Mouse (Mus musculus): ENCODE measurements around the gene Nagk. TPM values are rescaled to one million over a fixed set of nuclear protein-coding genes. Genes with fewer than 3 reads are reported as not detected.

The Nagk gene
- total and polyA plus RNA-seq, 3 experiments: 4.8 to 11.6 (median 9.8) TPM

DNA sequence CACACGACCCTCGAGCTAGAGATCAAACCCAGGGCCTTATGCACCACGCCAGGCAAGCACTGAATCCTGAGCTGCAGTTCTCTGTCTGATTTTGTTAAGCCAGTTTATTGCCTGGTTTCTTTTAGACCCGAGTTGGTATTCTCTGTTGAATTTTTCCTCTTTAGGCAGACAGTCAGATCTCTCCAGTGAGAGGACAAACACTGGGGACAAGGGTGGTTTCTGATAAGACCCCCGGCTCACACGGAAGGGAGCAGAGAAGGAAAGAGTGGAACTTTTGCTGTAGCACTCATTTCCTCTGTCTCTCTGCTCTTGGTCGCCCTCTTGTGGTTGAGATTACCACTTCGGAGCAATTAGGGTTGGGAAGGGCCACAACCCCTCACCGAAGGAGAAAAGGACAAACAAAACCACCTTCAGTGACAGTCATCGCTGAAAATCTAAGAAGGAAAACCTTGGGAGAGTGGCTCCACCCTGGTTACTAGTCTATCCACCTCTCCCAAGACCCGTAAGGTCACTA lies 44.6 kb upstream of the Nagk start:
- Histone ChIP-seq H3K4me1 (ENCODE audit: control insufficient read depth in 1 of 2, insufficient read depth in 2 of 2) (peaks cover 8 to 17% of the 10 kb centered on the region in 2 experiments; a peak in 3 of 4 replicates), H3K4me2 (ENCODE audit: insufficient read depth, low read depth, poor library complexity, severe bottlenecking) (0 out of 2 replicates have a peak overlapping the region, but pooled peaks have one; percentile 17), H3K36me3 (replicated peaks in 1 of 2; ENCODE audit: control insufficient read depth in 1 of 2, insufficient read depth in 1 of 2, low read length in 1 of 2) (no peaks in the 10 kb centered on the region), H3K9ac (ENCODE audit: insufficient read depth, low read depth) (no peak overlapping the region), H3K4me3 (replicated peaks in 1 of 3; ENCODE audit: low read depth in 2 of 3, low read length in 2 of 3, poor library complexity in 1 of 3) (no peak overlapping the region), H3K27me3 (replicated peaks) (peaks cover 62% of the 10 kb centered on the region), H3K27ac (ENCODE audit: insufficient read depth, low read depth) (no peak overlapping the region), H3K79me2 (replicated peaks; ENCODE audit: control insufficient read depth, extremely low read depth, insufficient read depth, poor library complexity, severe bottlenecking) (no peaks in the 10 kb centered on the region), H3K9me3 (replicated peaks; ENCODE audit: low read length) (no peaks in the 10 kb centered on the region)
- peak; percentile 72 for TF ChIP-seq SMC3 (IDR thresholded peaks at IDR 0.05; ENCODE audit: low read depth, low read length)
- TF ChIP-seq USF2 (conservative IDR thresholded peaks at IDR 0.05; ENCODE audit: low read depth, low read length): no peak
- TF ChIP-seq CTCF (conservative IDR thresholded peaks at IDR 0.05 in 1 of 2, IDR thresholded peaks at IDR 0.05 in 1 of 2; ENCODE audit: low read depth in 2 of 2, low read length in 2 of 2): peak; percentile 66 to 80
- peak; percentile 53 for TF ChIP-seq RAD21 (IDR thresholded peaks at IDR 0.05; ENCODE audit: low read depth, low read length)
- 0 out of 2 replicates have a peak, but pooled peaks have one; percentile 20 for TF ChIP-seq TCF12 (IDR thresholded peaks at IDR 0.05; ENCODE audit: low read depth, low read length)
- peak; percentile 62 for TF ChIP-seq ELF1 (IDR thresholded peaks at IDR 0.05; ENCODE audit: low read depth, low read length)
- TF ChIP-seq GABPA (IDR thresholded peaks at IDR 0.05; ENCODE audit: insufficient replicate concordance, low read depth, low read length): no peak
- TF ChIP-seq RCOR1 (conservative IDR thresholded peaks at IDR 0.05; ENCODE audit: low read depth, low read length): no peak
- no peak for TF ChIP-seq MAZ (IDR thresholded peaks at IDR 0.05; ENCODE audit: low read depth, low read length)
- no peak for TF ChIP-seq HCFC1 (IDR thresholded peaks at IDR 0.05; ENCODE audit: low read depth, low read length)
- no peak for TF ChIP-seq SIN3A (IDR thresholded peaks at IDR 0.05; ENCODE audit: low read length)
- dilution Hi-C loops (cut with MboI; ENCODE audit: extremely low pct_ligation_motif_present, extremely low pct_unique_long_range_greater_than_20kb, low sequenced_read_pairs): no loop called here
- peak; percentile 61 for DNase-seq (ENCODE audit: extremely low read depth)
- in situ Hi-C loops (cut with MboI; ENCODE audit: low pct_ligation_motif_present, low pct_unique_long_range_greater_than_20kb, low sequenced_read_pairs): no loop called here

DNA sequence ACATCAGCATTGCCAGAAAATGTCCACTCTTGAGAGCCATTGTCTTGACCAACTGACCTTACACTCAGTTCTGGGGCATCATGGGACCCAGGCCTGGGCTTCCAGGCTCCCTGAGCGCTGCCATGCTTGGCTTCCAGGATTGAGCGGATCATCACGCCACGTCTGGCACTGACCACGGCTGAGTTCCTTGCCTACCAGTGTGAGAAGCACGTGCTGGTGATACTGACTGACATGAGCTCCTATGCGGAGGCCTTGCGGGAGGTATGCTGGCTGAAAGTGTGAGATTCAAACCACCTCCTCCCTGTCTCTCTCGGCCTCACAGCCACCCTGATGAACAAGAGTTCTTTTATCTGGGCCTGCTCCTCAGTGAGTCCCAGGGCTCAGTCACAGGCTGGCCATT lies 38.7 kb upstream of the Nagk start:
- no peak overlapping the region for H3K4me2 ChIP-seq (ENCODE audit: insufficient read depth, low read depth, poor library complexity, severe bottlenecking)
- in situ Hi-C loops (cut with MboI; ENCODE audit: low pct_ligation_motif_present, low pct_unique_long_range_greater_than_20kb, low sequenced_read_pairs): no loop called here
- H3K4me1 ChIP-seq (ENCODE audit: control insufficient read depth in 1 of 2, insufficient read depth in 2 of 2): peaks cover 9 to 17% of the 10 kb centered on the region in 2 experiments
- H3K79me2 ChIP-seq (replicated peaks; ENCODE audit: control insufficient read depth, extremely low read depth, insufficient read depth, poor library complexity, severe bottlenecking): no peaks in the 10 kb centered on the region
- H3K36me3 ChIP-seq (replicated peaks in 1 of 2; ENCODE audit: control insufficient read depth in 1 of 2, insufficient read depth in 1 of 2, low read length in 1 of 2): no peaks in the 10 kb centered on the region
- TF ChIP-seq ZMIZ1 (IDR thresholded peaks at IDR 0.05; ENCODE audit: low read depth, low read length) (no peak), TCF12 (IDR thresholded peaks at IDR 0.05; ENCODE audit: low read depth, low read length) (no peak), USF2 (conservative IDR thresholded peaks at IDR 0.05; ENCODE audit: low read depth, low read length) (no peak), E2F4 (IDR thresholded peaks at IDR 0.05; ENCODE audit: insufficient replicate concordance, low read depth, low read length) (no peak), MEF2A (IDR thresholded peaks at IDR 0.05; ENCODE audit: borderline replicate concordance, low read depth, low read length) (no peak), ZKSCAN1 (IDR thresholded peaks at IDR 0.05; ENCODE audit: borderline replicate concordance, low read depth, low read length) (no peak), TBP (conservative IDR thresholded peaks at IDR 0.05; ENCODE audit: low read depth, low read length) (no peak)
- DNase-seq (ENCODE audit: extremely low read depth): no peak
- H3K9ac ChIP-seq (ENCODE audit: insufficient read depth, low read depth): no peak overlapping the region
- H3K9me3 ChIP-seq (replicated peaks; ENCODE audit: low read length): no peaks in the 10 kb centered on the region
- H3K27ac ChIP-seq (ENCODE audit: insufficient read depth, low read depth): no peak overlapping the region
- H3K4me3 ChIP-seq (replicated peaks in 1 of 3; ENCODE audit: low read depth in 2 of 3, low read length in 2 of 3, poor library complexity in 1 of 3): no peak overlapping the region
- peaks cover 36% of the 10 kb centered on the region for H3K27me3 ChIP-seq (replicated peaks)
- dilution Hi-C loops (cut with MboI; ENCODE audit: extremely low pct_ligation_motif_present, extremely low pct_unique_long_range_greater_than_20kb, low sequenced_read_pairs): no loop called here

All from CH12.LX (cell line).